Mouse (Mus musculus): ENCODE measurements around the gene Cpeb4. TPM values are rescaled to one million over a fixed set of nuclear protein-coding genes. Genes with fewer than 3 reads are reported as not detected.
A peak's percentile ranks its signal among the peaks of the same experiment; 100 is the strongest.

The Cpeb4 gene
- polyA plus RNA-seq, 1 experiment from 2014 or later, result 6.7 TPM

GRCm38 (mm10) chr11:31837243-31837642 lies 34.8 kb upstream of the Cpeb4 start:
- DNase-seq (ENCODE audit: low spot score) (no peak), ATAC-seq (replicated peaks; ENCODE audit: low FRiP score, low read depth) (no peak)
- Histone ChIP-seq H3K27me3 (ENCODE audit: insufficient read depth, low read length) (no peaks in the 10 kb centered on the region), H3K4me3 (replicated peaks; ENCODE audit: low read depth, low read length) (no peak overlapping the region), H3K36me3 (ENCODE audit: insufficient read depth, low read length) (no peaks in the 10 kb centered on the region), H3K27ac (no peak overlapping the region), H3K4me2 (ENCODE audit: low read length) (no peak overlapping the region), H3K9ac (ENCODE audit: low read depth, low read length) (no peak overlapping the region), H3K9me3 (replicated peaks; ENCODE audit: low read length) (no peaks in the 10 kb centered on the region), H3K4me1 (replicated peaks; ENCODE audit: insufficient read depth, low read length) (no peaks in the 10 kb centered on the region)
- WGBS, result 87% methylated on average over 3 of the region's 3 CpGs
- TF ChIP-seq CTCF (IDR thresholded peaks at IDR 0.05; ENCODE audit: low read depth), result no peak

DNA sequence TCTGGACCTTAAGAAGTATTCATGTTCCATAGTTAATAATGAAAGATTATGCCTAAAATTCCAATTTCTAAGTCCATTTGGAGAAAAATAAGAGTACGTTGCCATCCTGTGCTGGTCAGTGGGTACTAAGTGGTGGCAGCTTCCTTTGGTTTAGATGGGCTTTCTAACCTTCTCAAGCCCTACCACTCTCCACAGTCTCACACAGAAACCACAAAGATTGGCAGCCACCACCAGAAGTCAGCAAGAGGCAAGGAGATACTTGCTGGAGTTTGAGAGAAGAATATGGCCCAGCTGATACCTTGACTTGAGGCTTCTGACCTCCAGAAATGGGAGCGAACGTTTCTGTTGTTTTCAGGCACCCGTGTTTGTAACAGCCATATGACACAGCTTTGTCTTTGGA lies 34.3 kb upstream of the Cpeb4 start:
- no peak for TF ChIP-seq CTCF (IDR thresholded peaks at IDR 0.05; ENCODE audit: low read depth)
- H3K4me3 ChIP-seq (replicated peaks; ENCODE audit: low read depth, low read length), result no peak overlapping the region
- H3K4me1 ChIP-seq (replicated peaks; ENCODE audit: insufficient read depth, low read length), result no peaks in the 10 kb centered on the region
- H3K36me3 ChIP-seq (ENCODE audit: insufficient read depth, low read length), result no peaks in the 10 kb centered on the region
- H3K27me3 ChIP-seq (ENCODE audit: insufficient read depth, low read length), result no peaks in the 10 kb centered on the region
- DNase-seq (ENCODE audit: low spot score) (no peak), ATAC-seq (replicated peaks; ENCODE audit: low FRiP score, low read depth) (no peak)
- no peak overlapping the region for H3K27ac ChIP-seq
- no peak overlapping the region for H3K4me2 ChIP-seq (ENCODE audit: low read length)
- H3K9ac ChIP-seq (ENCODE audit: low read depth, low read length), result no peak overlapping the region
- 90% methylated on average over 4 of the region's 4 CpGs for WGBS
- no peaks in the 10 kb centered on the region for H3K9me3 ChIP-seq (replicated peaks; ENCODE audit: low read length)

DNA sequence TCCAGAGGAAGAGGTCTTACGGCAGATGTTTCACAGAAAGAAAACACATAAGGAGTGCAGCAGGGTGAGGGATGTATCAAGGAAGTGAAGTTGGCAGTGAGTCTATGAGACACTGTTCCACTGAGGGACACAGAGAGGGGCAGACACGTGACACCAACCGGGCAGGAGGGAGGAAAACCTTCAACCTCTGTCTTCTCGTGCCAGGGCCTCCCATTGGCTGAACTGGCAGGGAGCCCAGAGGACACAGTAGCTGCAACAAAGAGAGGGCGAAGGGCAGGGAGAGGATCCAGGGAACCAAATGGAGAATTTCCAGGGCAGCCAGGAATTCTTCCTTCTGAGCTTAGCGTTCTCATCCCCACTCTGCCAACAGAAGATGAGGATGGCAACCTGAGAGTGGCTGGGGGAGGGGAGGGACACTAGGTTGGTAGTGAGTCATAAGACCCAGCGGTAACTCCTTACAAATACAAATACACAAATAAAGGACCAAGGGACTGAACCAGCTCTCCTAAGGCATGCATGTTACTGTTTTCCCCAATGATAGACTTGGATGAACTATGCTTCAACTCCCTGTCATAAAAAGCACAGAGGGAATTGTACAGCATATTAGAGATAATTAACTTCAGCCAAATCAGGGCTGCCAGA lies 33.4 kb upstream of the Cpeb4 start:
- DNase-seq (ENCODE audit: low spot score), result peak; percentile 66
- H3K4me1 ChIP-seq (replicated peaks; ENCODE audit: insufficient read depth, low read length), result no peaks in the 10 kb centered on the region
- no peak overlapping the region for H3K9ac ChIP-seq (ENCODE audit: low read depth, low read length)
- ATAC-seq (replicated peaks; ENCODE audit: low FRiP score, low read depth), result peak; percentile 71; the same call in 1 of the 2 replicates
- H3K27ac ChIP-seq, result 0 out of 2 replicates have a peak overlapping the region, but pooled peaks have one; percentile 19
- no peak overlapping the region for H3K4me2 ChIP-seq (ENCODE audit: low read length)
- TF ChIP-seq CTCF (IDR thresholded peaks at IDR 0.05; ENCODE audit: low read depth), result no peak
- no peaks in the 10 kb centered on the region for H3K27me3 ChIP-seq (ENCODE audit: insufficient read depth, low read length)
- no peaks in the 10 kb centered on the region for H3K36me3 ChIP-seq (ENCODE audit: insufficient read depth, low read length)
- 36% methylated on average over 7 of the region's 7 CpGs for WGBS
- no peaks in the 10 kb centered on the region for H3K9me3 ChIP-seq (replicated peaks; ENCODE audit: low read length)
- no peak overlapping the region for H3K4me3 ChIP-seq (replicated peaks; ENCODE audit: low read depth, low read length)

DNA sequence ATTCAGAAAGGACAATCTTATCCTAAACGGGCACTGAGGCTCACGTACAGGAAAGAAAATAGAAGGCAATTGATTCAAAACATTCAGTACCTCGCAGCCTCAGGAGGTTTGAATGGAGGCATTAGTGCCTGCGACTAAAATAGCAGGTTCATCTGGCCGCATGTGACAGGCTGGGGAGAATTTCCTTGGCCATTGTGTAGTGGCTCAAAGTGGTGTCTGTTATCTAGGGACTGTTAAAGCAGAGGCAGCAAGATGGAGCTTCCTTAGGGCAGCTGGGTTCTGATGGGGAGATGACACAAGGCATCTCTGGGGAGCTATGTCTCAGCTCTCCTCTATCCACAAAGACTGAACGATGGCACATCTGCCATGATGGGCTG lies 32.9 kb upstream of the Cpeb4 start:
- Histone ChIP-seq H3K27ac (0 out of 2 replicates have a peak overlapping the region, but pooled peaks have one; percentile 19), H3K4me1 (replicated peaks; ENCODE audit: insufficient read depth, low read length) (no peaks in the 10 kb centered on the region), H3K9ac (ENCODE audit: low read depth, low read length) (no peak overlapping the region), H3K27me3 (ENCODE audit: insufficient read depth, low read length) (no peaks in the 10 kb centered on the region), H3K4me3 (replicated peaks; ENCODE audit: low read depth, low read length) (no peak overlapping the region), H3K9me3 (replicated peaks; ENCODE audit: low read length) (no peaks in the 10 kb centered on the region), H3K4me2 (ENCODE audit: low read length) (no peak overlapping the region), H3K36me3 (ENCODE audit: insufficient read depth, low read length) (no peaks in the 10 kb centered on the region)
- no peak for TF ChIP-seq CTCF (IDR thresholded peaks at IDR 0.05; ENCODE audit: low read depth)
- DNase-seq (ENCODE audit: low spot score) (no peak), ATAC-seq (replicated peaks; ENCODE audit: low FRiP score, low read depth) (no peak)
- WGBS, result 69% methylated on average over 6 of the region's 6 CpGs

DNA sequence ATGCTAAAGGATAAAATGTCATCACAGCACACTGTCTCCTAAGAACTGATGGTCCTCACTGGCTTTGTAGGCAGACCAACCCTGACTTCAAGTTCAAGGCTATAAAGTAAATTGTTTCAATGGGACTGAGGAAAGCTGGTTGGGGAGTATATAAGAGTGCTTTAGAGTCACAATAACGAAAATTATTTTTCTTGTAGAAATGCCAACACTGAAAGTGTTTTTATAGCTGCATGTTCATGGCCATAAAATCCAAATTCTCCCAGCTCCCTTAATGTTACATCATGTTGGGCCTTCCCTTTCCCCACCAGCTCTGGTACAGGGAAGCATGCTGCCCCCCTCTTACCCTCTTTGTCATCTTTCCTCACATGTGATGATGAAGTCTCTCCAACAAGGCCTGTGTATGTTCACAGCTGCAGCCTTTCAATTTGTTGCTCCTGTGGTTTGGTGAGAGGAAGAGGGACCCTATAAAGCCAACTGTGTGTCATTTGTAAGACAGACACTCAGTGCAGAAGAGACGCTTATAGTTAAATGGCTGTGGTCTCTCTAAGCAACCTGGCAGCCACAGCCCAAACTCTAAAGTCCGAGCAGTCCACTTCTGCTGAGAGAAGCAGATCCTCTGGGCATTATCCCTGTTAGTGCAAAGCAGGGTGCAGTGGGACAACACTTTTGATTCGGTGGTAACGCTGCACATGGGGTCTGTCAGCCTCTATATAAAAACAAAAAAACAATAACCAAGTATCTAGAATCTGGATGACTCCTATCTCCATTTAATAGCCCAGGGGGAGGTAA lies 29.6 kb upstream of the Cpeb4 start:
- Histone ChIP-seq H3K4me2 (ENCODE audit: low read length) (no peak overlapping the region), H3K4me3 (replicated peaks; ENCODE audit: low read depth, low read length) (no peak overlapping the region), H3K9me3 (replicated peaks; ENCODE audit: low read length) (no peaks in the 10 kb centered on the region), H3K27ac (peak overlapping the region; percentile 10; the same call in 1 of the 2 replicates), H3K27me3 (ENCODE audit: insufficient read depth, low read length) (no peaks in the 10 kb centered on the region), H3K36me3 (ENCODE audit: insufficient read depth, low read length) (no peaks in the 10 kb centered on the region), H3K4me1 (replicated peaks; ENCODE audit: insufficient read depth, low read length) (no peaks in the 10 kb centered on the region), H3K9ac (ENCODE audit: low read depth, low read length) (no peak overlapping the region)
- no peak for TF ChIP-seq CTCF (IDR thresholded peaks at IDR 0.05; ENCODE audit: low read depth)
- DNase-seq (ENCODE audit: low spot score), result peak; percentile 72
- ATAC-seq (replicated peaks; ENCODE audit: low FRiP score, low read depth), result no peak
- 75% methylated on average over 5 of the region's 5 CpGs for WGBS

DNA sequence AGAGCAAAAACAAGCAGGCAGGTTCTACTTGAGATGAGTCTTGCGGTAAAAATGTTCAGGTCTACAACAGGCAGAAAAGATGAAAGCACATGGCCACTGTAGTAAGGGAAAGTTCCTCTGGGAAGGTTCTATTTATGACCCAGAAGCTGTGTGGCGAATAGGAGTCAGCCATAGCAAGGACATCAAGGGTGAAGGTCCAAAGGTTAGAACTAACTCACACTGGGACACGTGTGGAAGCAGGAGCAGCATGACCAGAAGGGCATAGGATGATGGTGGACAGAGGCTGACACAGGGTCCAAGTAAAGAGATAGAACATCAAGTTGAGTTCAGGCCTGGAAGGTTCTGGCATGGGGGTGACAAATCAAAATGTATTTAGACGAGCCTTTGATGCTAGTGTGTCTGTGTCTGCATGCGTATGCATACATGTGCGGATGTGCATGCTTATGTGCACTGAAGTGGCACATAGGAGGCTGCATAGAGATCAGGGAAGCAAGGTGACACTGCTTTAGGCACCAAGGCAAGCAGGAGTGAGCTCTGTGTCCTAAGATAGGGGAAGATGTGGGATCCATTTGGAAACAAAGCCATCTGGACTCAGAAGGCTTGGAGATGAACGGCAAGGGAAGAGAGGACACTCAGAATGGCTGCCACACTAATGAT lies 28.7 kb upstream of the Cpeb4 start:
- Histone ChIP-seq H3K27me3 (ENCODE audit: insufficient read depth, low read length) (no peaks in the 10 kb centered on the region), H3K36me3 (ENCODE audit: insufficient read depth, low read length) (no peaks in the 10 kb centered on the region), H3K27ac (no peak overlapping the region), H3K9me3 (replicated peaks; ENCODE audit: low read length) (no peaks in the 10 kb centered on the region), H3K4me1 (replicated peaks; ENCODE audit: insufficient read depth, low read length) (no peaks in the 10 kb centered on the region), H3K4me2 (ENCODE audit: low read length) (no peak overlapping the region), H3K9ac (ENCODE audit: low read depth, low read length) (no peak overlapping the region), H3K4me3 (replicated peaks; ENCODE audit: low read depth, low read length) (no peak overlapping the region)
- WGBS, result 81% methylated on average over 7 of the region's 7 CpGs
- ATAC-seq (replicated peaks; ENCODE audit: low FRiP score, low read depth) (peak; percentile 56), DNase-seq (ENCODE audit: low spot score) (no peak)
- TF ChIP-seq CTCF (IDR thresholded peaks at IDR 0.05; ENCODE audit: low read depth), result no peak

Measured in kidney, postnatal 0 days (tissue).